Mouse (Mus musculus) kidney, embryonic 14.5 days (tissue): ENCODE results near the gene Fcgrt. TPM values are rescaled to one million over a fixed set of nuclear protein-coding genes. Genes with fewer than 3 reads are reported as not detected.

Experiments used
- ATAC-seq: fragments of 200-750 bp; cut with Nextera tagmentation; 2 replicates; pipeline ENCODE4 v1.8.0; 2017; ENCODE audit warnings: moderate number of reproducible peaks, mild to moderate bottlenecking, moderate TSS enrichment, moderate library complexity; ENCODE audit not compliant: low FRiP score, low TSS enrichment
- H3K27ac ChIP-seq: fragments of 300-500 bp; sonication (generic); 2 replicates; pipeline ENCODE4 v1.5.1; 2014; ENCODE audit warnings: low read depth, mild to moderate bottlenecking, low read length, moderate library complexity, mixed read lengths
- H3K27me3 ChIP-seq: fragments of 300-500 bp; sonication (generic); 2 replicates; pipeline ENCODE4 v1.6.1; 2014; ENCODE audit warnings: mild to moderate bottlenecking, low read length; ENCODE audit not compliant: control insufficient read depth, insufficient read depth
- H3K36me3 ChIP-seq: fragments of 300-500 bp; sonication (generic); 2 replicates; pipeline ENCODE4 v1.6.1; 2014; ENCODE audit warnings: low read length, mixed read lengths; ENCODE audit not compliant: control insufficient read depth, insufficient read depth
- H3K4me1 ChIP-seq: fragments of 300-500 bp; sonication (generic); 2 replicates; pipeline ENCODE4 v1.6.1; 2014; ENCODE audit warnings: low read length, mixed read lengths; ENCODE audit not compliant: control insufficient read depth, insufficient read depth
- H3K4me2 ChIP-seq: fragments of 300-500 bp; sonication (generic); replicated peaks from 2 replicates; pipeline ENCODE4 v1.6.1; 2014; ENCODE audit warnings: low read depth, mild to moderate bottlenecking, low read length
- H3K4me3 ChIP-seq: fragments of 300-500 bp; sonication (generic); 2 replicates; pipeline ENCODE4 v1.5.1; 2014; ENCODE audit warnings: mild to moderate bottlenecking, low read length
- H3K9ac ChIP-seq: fragments of 300-500 bp; sonication (generic); 2 replicates; pipeline ENCODE4 v1.6.1; 2014; ENCODE audit warnings: low read depth, mild to moderate bottlenecking, low read length, moderate library complexity
- H3K9me3 ChIP-seq: fragments of 300-500 bp; sonication (generic); 2 replicates; pipeline ENCODE4 v1.6.1; 2016; ENCODE audit warnings: low read length; ENCODE audit not compliant: control insufficient read depth
- WGBS: fragments of 180-500 bp; shearing (Covaris S2); extraction: QIAGEN DNeasy Blood & Tissue Kit; methylation state at CpG from one replicate; pipeline ENCODE4 v1.1.7; 2014; 5-methylcytosine and 5-hydroxymethylcytosine counted together
- polyA plus RNA-seq: library from polyadenylated mRNA; unstranded; fragments of >200 nt; fragmentation: Nextera tagmentation; extraction: Ambion mirVana; gene quantifications from 2 replicates; pipeline ENCODE4 v1.2.1, GENCODE M21; 2014

Gene Fcgrt
- polyA plus RNA-seq, 1 experiment from 2014 or later = 67.4 TPM

DNA sequence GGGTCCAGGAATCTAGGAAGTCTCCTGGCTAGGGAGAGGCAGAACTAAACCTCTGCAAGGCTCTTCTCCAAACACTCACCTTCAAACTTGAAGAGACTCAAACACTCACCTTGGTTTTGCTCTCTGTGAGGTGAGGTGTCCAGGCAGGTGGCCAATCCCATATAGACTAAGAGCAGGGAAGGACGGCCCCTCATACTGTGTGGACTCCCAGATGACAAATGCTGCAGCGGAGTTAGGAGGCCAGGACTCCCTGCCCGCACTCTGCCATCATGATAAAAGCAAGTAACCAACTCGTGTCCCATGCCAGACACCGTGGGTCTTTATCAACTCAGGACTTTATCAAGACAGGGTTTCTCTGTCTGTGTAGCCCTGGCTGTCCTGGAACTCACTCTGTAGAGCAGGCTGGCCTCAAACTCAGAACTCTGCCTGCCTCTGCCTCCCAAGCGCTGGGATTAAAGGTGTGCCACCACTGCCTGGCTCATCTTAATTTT, 43.0 kb downstream of the Fcgrt start:
- H3K4me3 ChIP-seq = no peak overlapping the region; the same call in 1 of the 2 replicates
- no peak for ATAC-seq
- no peak overlapping the region for H3K27ac ChIP-seq
- no peak overlapping the region for H3K9ac ChIP-seq
- H3K27me3 ChIP-seq = no peaks in the 10 kb centered on the region
- no peaks in the 10 kb centered on the region for H3K36me3 ChIP-seq
- no peaks in the 10 kb centered on the region for H3K9me3 ChIP-seq
- peaks cover 12% of the 10 kb centered on the region for H3K4me1 ChIP-seq
- no peak overlapping the region for H3K4me2 ChIP-seq
- WGBS = 83% methylated on average over 6 of the region's 6 CpGs

GRCm38 (mm10) chr7:45058607-45059571, 44.8 kb downstream of the Fcgrt start:
- Histone ChIP-seq H3K36me3 (no peaks in the 10 kb centered on the region), H3K9ac (no peak overlapping the region), H3K4me1 (peaks cover 12% of the 10 kb centered on the region), H3K4me3 (no peak overlapping the region), H3K27me3 (no peaks in the 10 kb centered on the region), H3K4me2 (no peak overlapping the region), H3K9me3 (no peaks in the 10 kb centered on the region), H3K27ac (no peak overlapping the region; the same call in 1 of the 2 replicates)
- ATAC-seq = no peak
- 77% methylated on average over 10 of the region's 10 CpGs for WGBS

DNA sequence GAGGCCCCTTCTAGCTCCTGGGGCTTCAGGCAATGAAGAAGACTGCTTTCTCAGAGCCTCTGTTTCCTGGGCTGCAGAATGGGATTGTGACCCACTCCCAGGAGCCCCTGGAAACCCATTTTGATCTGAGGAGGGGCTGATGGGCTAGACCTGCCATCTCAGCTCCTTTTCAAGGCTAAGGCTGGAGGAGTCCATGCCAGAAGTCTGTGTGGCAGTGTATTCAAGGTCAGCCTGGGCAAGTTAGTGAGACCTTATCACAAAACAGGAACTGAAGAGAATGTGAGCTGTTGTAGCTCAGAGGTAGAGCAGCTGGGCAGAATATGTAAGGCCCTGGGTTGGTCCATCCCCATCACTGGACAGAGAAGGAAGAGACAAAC, 46.7 kb downstream of the Fcgrt start:
- Histone ChIP-seq H3K27ac (no peak overlapping the region), H3K4me3 (no peak overlapping the region), H3K9me3 (no peaks in the 10 kb centered on the region), H3K4me2 (no peak overlapping the region), H3K36me3 (no peaks in the 10 kb centered on the region), H3K27me3 (no peaks in the 10 kb centered on the region), H3K9ac (no peak overlapping the region), H3K4me1 (peaks cover 9% of the 10 kb centered on the region)
- no peak for ATAC-seq

DNA sequence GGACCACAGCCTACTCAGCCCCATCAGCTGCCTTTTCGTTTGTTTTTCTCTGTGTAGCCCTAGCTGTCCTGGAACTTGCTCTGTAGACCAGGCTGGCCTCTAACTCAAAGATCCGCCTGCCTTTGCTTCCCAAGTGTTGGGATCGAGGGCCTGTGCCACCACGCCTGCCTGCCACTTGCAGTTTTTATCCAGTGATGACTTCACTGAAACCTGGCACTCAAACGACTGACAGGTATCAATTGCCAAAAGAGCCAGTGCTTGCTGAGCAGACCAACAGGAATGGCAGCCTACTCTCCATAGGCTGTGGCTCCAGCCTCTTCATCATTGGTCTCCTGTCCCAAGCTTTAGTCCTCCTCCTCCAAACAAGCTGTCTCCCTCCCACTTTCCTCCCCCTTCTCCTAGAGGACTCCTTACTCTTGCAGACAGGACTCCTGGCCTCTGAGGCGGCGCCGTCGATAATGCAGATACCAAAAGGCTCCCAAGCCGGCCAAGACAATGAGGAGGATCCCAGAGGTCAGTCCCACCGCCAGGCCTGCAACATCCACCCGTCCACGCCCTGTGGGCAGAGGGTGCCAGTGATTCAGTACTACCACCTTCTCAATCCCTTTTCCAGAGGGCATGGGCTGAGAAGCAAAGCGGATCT, 47.2 kb downstream of the Fcgrt start:
- Histone ChIP-seq H3K9ac (no peak overlapping the region), H3K27ac (no peak overlapping the region), H3K9me3 (no peaks in the 10 kb centered on the region), H3K36me3 (no peaks in the 10 kb centered on the region), H3K27me3 (no peaks in the 10 kb centered on the region), H3K4me3 (no peak overlapping the region), H3K4me1 (peaks cover 5% of the 10 kb centered on the region), H3K4me2 (no peak overlapping the region)
- no peak for ATAC-seq
- 62% methylated on average over 14 of the region's 14 CpGs for WGBS

DNA sequence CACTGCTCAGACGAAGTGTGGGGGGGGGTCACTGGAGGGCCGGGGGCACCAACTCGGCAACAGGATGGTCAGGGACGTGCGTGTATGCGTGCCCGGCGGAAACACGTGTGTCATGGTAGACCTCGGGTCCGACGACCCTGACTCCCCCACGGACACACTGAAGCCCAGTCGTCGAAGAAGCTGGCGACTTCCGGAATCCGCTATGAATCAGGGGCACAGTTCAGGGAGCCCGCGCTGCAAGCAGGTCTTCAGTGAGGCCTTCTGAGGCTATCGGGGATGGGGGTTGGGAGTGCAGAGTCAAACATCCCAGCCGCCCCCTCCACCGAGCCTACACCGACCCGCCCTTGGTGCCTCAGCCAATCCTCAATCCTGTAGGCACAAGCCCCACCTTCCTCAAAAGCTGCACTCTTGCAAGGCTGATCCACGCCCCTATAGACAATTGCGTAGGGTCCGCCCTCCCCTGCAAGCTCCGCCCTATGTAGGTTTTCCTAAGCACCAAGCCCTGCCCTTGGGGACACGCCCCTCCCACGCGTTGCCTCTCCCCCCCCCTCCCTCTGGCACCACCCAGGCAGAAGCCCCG, 49.6 kb downstream of the Fcgrt start:
- Histone ChIP-seq H3K4me3 (peak overlapping the region; percentile 93), H3K36me3 (peaks cover 18% of the 10 kb centered on the region), H3K9ac (peak overlapping the region; percentile 88), H3K27ac (peak overlapping the region; percentile 99), H3K4me2 (peak overlapping the region; percentile 95), H3K27me3 (no peaks in the 10 kb centered on the region), H3K9me3 (no peaks in the 10 kb centered on the region), H3K4me1 (peaks cover 4% of the 10 kb centered on the region; the same call in 1 of the 2 replicates)
- ATAC-seq = peak; percentile 95
- under 1% methylated on average over 33 of the region's 33 CpGs for WGBS

- Histone ChIP-seq H3K4me1 (peaks cover 4% of the 10 kb centered on the region; the same call in 1 of the 2 replicates), H3K4me3 (peak overlapping the region; percentile 93), H3K36me3 (peaks cover 25% of the 10 kb centered on the region), H3K4me2 (peak overlapping the region; percentile 95), H3K27me3 (no peaks in the 10 kb centered on the region), H3K9me3 (no peaks in the 10 kb centered on the region), H3K9ac (peak overlapping the region; percentile 88), H3K27ac (peak overlapping the region; percentile 99)
- ATAC-seq = peak; percentile 41
- WGBS = under 1% methylated on average over 43 of the region's 59 CpGs
These were observed 50.3 kb downstream of the Fcgrt start for GRCm38 (mm10) chr7:45053117-45053930.

GRCm38 (mm10) chr7:45052862-45053116, 50.9 kb downstream of the Fcgrt start, which contains the start of gene Prr12:
Gene Prr12 (minus strand): TSS chr7:45052881.
- H3K36me3 ChIP-seq = peaks cover 30% of the 10 kb centered on the region
- peaks cover 4% of the 10 kb centered on the region; the same call in 1 of the 2 replicates for H3K4me1 ChIP-seq
- 0% methylated on average over 13 of the region's 18 CpGs for WGBS
- no peak for ATAC-seq
- peak within 1 kb of the TSS; percentile 88 for H3K9ac ChIP-seq
- H3K4me2 ChIP-seq = peak within 1 kb of the TSS; percentile 95
- no peaks in the 10 kb centered on the region for H3K9me3 ChIP-seq
- peak within 1 kb of the TSS; percentile 99 for H3K27ac ChIP-seq
- H3K4me3 ChIP-seq = peak within 1 kb of the TSS; percentile 93
- no peaks in the 10 kb centered on the region for H3K27me3 ChIP-seq

GRCm38 (mm10) chr7:45052181-45052861, 51.3 kb downstream of the Fcgrt start:
- H3K4me2 ChIP-seq = peak overlapping the region; percentile 95
- H3K4me3 ChIP-seq = peak overlapping the region; percentile 93
- ATAC-seq = no peak
- peaks cover 4% of the 10 kb centered on the region; the same call in 1 of the 2 replicates for H3K4me1 ChIP-seq
- peak overlapping the region; percentile 99 for H3K27ac ChIP-seq
- peak overlapping the region; percentile 88 for H3K9ac ChIP-seq
- H3K9me3 ChIP-seq = no peaks in the 10 kb centered on the region
- peaks cover 35% of the 10 kb centered on the region for H3K36me3 ChIP-seq
- under 1% methylated on average over 38 of the region's 38 CpGs for WGBS
- H3K27me3 ChIP-seq = no peaks in the 10 kb centered on the region
